Mouse (Mus musculus): ENCODE data around the gene Efcc1.

Efcc1 gene

DNA sequence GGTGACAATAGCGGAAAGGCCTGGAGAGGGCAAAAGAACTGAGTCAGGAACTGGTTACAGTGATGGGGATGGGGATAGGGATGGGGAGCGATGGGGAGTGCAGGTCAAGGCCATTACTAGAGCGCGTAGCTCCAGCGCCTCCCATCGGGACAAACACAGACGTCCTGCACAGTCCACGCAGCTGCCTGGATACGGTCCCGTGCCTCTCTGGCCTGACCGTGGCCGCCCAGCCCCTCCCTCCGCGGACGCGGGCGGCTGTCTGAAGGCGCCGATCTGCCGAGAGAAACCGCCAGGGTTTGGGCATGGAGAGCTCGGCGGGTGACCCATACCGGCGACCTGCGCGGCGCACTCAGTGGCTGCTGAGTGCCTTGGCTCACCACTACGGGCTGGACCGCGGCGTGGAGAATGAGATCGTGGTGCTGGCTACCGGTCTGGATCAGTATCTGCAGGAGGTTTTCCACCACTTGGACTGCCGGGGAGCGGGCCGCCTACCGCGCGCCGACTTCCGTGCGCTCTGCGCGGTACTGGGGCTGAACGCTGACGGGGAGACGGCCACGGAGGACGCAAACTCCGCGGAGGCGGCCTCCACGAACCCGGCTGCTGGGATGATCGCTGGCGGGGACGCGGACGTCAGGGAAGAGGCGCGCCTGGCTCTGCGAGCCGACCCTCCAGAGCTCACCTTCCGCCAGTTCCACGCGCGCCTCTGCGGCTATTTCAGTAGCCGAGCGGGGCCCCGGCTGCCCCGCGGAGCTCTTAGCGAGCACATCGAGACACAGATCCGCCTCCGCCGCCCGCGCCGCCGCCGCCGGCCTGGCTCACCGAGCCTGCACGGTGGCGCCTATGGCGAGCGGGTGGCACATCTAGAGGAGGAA is at the start of gene Efcc1:
Efcc1 (plus strand) TSS at position 279 of the 872 bp plus-strand sequence.
- DNase-seq = no peak

DNA sequence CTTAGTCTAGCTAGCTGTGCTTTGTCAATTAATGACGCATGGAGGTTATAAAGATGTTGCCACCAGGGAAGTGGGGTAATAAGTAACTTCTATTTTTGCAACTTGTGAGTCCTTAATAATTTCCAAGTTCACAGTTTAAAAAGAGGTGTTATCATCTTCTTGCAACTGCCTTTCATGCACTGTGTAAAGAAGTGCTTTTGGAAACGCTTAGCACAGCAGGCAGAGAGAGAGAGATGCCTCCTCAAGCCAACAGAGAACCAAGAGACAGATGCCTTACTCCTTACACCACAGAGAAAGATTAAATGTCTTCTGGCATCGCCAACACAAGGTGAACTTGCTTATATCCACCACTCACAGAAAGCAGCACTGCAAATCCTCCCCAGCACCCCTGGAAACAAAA is 34.7 kb upstream of the Efcc1 start:
- DNase-seq = no peak

DNA sequence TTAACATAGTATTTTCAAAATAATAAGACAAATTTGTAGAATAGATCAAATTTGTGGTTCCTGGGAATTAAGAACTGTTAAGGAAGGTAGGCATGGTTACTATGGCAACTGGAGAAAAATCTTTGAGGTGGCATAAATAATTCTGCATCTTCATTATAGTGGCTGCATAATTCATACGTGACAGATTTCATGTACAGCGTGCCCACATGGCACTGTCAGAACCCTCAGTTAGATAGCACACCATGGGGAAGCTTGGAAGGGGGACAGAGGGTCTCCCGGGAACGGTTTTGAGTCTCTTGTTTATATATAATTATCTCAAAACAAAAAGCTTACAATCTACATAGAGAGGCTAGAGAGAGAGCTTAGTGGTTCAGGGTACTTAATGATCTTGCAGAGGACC is 34.1 kb upstream of the Efcc1 start:
- no peak for DNase-seq

DNA sequence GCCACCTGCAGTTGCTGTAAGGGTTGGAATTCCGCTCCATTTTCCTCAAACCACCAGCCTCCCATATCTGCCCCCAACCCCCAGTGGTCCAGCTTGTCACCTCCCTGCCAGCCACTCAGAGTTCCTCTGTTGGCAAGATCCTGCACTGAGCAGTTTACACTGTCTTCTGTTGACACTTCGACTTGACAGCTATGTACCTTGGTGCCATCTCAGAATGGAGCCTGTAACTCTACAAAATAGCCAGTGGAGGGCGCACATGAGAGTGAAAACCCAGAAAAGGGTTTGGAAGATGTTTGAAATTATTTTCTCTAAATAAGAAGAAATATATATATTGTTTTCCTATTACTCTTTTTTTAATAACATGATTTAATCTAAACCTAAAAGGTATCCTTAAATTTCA is 24.4 kb upstream of the Efcc1 start:
- no peak for DNase-seq

DNA sequence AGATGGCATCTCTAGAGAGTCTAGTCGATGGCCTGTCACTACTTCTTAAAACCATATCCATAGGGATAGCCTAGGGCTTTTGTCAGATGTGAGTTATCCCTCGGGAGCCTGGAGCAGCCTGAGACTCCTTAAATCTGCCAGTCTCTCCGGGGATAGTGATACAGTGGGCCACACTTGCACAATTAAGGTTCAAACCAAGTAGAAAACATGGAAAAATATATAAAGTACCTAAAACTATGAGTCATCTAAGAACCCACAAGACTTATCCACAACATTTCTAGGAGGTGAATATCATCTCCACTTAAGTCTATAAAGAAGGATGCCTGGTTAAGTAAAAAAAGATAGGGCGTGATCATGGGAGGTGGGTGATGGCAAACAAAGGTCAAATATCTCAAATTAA is 18.4 kb upstream of the Efcc1 start:
- DNase-seq = no peak

DNA sequence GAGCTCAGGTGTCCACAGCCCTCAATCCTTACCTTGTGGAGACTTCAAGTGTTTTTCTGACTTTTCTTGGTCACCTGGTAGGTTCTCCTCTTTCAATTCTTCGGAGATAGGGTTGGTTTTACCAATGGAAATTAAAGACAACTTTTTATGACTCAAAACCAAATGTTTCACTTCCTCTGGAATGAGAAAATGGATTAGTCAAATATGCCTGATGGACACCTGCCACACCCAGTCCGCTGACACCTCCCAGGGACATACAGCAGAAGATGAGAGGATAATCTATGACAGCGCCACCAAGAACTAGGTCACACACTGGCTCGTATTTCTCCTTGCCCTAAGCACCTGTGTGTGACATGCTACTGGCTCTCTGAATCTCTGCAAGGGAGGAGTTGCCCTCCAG is 16.6 kb upstream of the Efcc1 start:
- DNase-seq = no peak

DNA sequence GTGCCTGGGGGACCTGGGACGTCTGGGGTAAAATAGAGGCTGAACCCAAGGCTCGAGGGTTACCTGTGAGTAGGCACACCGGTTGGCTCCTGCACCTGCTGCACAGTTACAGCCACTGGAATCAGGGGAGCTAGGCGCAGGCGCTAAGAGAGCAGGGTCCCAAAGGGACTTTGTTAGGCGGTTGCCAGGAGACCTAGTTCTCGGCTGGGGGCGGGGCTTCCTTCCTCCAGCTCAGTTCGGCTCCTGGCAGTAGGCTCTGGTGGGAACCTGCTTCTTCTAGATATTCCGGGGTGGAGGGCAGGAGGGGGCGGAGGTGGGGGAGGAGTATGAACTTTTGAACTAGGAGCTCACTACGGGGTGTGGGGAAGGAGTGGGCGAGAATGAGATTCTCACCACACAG is 8.0 kb upstream of the Efcc1 start:
- DNase-seq = no peak

DNA sequence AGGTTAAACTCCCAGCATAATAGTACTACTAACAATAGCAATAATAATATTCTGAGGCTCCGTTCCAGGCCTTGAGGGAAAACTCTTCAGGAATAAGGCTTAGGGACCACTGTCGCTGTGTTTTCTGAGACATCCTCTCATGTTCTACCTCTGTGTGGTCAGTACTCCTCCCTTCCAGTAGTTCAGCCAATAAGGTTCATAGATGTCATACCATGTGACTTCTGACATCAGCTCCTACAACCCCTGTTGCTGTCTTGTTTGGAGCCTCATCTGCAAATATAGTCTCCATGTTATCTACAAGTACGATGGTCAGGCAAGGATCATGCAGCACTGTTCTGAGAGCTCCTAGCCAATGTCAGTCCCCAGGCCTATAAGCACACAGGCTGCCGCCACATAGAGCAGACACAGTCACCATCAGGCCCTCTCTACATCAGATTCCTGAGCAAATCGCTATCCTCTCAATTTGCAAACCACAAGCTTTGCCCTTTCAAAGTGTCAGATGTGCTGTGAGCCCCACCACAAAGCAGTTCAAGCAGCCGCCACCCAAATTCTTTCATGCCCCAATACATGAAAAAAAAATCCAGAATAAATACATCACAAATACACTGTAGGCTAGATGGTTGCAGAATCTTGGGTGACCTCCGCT is 5.3 kb upstream of the Efcc1 start:
- no peak for DNase-seq

DNA sequence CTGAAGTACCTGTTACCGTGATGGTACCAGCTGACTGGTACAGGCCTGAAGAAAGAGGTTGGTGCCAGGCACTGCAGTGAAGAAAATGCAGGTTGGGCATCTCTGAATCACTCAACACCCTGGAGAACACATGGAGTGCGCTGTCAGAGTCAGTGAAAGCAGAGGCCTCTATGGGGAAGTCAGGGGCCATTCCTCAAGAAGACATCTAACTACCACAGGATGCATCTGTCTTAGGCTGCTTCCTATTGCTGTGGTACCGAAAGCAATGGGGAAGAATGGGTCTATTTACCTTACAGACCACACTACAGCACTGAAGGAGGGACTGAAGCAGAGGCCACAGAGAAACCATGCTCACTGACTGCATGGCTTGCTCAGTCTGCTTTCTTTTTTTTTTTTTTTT is 2.6 kb upstream of the Efcc1 start:
- no peak for DNase-seq

DNA sequence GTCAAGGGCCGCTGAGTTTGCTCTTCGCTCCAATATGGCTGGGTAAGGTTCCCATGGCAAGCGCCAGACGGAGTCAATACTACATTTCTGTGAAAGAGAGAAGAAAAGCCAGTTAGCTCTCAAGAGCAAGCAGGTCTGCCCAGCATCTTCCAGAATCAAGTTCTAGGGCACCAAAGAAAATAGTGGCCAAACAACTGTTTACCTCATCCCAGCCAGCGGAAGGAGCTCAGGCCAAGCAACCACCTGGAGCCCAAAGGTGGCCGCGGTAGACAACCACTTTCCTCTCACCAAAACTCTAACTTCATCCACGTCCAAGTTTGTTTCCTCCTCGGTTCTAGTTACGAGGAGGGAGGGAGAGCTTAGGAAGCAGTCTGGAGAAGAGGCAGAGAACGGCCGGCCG is 528 bp upstream of the Efcc1 start:
- DNase-seq = no peak

DNA sequence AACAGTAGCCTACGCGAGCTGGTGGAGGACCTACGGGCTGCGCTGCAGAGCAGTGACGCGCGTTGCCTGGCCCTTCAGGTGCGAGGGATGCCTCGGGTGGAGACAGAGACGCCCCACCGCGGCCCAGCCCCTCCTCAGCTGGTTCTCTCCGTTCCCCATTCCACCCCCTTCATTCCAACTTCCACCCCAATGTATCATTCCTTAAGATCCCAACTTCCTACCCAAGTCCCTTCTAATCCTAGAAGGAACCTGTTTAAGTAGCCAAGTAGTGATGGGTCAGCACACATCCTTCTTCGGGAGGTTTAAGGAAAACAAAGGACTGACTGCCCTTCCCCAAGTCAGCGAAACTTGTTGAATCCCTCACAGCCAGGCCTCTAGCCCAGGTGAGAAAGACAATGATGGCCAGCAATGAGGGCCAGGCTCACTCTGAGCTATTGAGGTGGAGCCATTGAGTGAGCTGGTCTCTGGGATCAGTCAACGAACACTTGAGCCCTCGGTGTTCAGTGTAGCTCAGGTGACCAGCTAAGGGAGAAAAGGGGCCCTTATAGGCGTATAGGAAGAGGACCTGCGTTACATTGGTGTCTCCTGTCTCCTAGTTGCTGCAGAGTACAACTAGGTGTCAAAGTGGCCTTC is 910 bp downstream of the Efcc1 start:
- no peak for DNase-seq

DNA sequence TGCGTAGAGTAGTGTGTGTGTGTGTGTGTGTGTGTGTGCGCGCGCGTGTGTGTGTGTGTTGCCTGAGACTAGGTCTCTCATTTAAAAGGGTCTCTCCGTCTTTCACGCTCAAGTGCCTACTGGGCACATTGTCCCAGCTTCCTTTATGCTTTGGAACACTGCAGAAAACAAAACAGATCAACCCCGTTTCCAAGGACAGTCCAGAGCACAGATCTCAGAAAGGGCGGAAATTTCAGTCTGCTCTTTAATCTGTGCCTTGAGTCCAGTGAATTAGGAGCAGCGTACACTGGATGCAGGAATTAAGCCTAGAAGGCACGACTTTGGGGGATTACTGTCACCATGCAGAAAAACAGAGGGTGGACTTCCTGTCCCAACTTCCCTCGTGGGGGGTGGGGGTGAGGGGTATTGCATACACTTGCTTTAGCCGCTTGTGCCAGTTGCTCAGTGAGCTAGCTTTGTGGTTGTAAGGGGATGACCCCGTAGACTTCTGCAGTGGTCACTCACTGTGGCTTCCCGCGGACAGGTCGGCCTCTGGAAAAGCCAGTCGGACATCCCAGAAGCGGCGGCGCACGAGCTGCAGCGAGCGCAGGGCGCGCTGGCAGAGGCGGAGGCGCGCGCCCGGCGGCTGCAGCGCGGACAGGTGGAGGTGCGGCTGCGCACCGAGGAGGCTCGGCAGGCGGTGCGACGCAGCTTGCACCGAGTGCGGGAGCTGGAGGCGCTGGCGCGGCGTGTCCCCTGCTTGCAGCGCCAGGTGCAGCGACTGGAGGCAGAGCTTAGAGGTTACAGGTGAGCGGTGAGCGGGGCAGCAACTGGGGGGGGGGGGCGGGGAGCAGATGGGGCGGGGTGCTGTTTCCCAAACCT is 1.7 kb downstream of the Efcc1 start:
- DNase-seq = no peak

DNA sequence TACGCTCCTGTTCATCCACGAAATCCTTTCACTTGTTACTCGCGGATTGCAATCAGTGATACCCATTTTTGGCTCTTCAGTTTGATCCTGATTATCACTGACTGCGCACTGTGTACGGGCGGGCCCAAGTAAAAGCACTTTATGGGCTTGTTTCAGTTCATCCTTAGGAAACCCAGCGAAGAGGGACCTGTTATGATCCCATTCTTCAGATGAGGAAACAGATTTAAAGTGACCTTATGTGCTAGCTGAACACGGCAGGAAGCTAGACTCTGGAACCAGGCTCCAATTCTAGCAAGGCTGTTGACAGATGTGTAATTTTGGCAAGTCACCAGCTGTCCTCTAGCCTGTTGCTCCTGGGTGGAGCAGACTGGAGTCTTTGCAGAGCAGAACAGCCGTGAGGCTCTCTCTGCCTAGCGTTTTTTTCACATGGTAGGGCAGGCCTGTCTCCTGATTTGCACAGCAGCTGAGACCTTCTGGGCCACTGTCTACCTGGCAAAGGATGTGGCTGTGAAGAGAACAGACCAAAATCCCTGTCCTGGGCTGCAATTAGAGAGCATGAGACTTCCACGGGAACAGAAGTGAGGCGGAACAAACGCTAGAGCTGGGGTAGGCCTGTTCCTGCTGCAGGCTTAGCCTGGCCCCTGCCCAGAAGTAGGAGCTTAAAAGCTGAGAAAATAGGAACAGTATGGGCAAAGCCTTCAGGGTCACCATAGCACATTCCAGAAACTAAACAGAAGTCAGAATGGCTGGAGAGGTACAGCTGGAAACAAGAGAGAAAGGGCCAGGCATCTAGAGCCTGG is 2.7 kb downstream of the Efcc1 start:
- no peak for DNase-seq

DNA sequence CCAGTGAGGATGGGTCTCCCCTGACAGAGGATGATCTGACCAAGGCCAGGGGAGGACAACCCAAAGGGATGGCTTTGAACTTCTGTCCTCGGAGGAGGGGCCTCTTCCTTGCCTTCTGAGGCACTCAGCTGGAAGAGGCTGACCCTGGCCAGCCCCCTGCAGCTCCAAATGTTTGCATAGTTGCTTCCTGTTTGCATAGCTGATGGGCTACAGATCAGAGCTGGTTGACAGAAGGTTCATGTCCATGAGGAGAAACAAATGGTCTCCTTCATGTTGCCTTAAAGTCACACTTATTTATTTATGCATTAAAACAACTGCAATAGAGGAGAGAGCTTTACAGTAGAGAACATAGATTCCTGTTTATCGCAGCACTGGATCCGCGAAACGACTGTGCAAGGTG is 3.5 kb downstream of the Efcc1 start:
- no peak for DNase-seq

DNA sequence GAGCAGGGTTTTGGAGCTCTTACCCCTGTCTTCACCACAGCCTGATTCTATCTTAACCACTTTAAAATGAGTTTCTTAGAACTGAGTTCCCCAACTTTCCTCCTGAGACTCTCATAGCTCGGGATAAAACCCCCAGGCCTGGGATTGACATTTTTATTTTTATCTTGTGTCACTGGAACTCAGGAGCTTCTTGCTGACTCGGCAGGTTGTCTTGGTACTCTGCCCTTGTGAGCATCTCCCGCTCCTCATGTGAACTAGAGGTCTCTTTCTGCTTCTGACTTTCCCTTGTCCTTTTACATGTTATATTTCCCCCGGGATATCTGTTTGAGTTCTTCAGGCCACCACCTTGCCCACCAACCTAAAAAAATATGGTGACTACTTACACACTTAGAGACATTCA is 6.3 kb downstream of the Efcc1 start:
- no peak for DNase-seq

DNA sequence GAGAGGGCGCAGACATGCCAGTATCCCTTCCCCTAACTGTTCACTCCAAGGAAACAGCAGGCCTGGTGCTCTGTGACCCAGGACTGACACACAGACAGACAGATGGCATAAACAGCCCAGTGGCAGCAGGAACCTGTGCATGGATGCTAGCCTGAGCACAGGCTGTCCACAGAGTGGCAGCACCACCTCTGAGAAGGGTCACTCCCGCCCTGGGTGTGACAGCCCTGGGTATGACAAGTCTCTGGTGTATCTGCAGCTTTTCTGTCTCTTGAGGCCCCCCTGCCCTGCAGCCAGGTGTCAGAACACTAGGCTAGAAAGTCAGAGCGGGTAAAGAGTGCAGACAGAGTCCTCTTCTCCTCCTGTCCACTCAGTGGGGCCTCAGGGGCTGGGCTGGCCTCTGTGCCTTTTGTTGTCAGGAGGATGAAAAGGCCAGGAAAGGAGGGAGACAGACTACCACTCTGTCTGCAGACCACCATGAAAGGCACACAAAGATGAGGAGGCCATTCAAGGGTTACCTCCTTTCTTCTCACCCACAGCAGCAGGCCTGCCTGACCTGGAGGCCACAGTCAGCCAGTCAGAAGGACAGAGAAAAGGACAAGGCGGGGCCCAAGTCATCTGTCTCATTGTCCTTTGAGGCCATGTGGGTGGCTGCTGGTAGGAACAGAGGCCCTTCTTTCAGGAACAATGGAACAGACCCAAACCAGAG is 7.4 kb downstream of the Efcc1 start:
- DNase-seq = no peak

DNA sequence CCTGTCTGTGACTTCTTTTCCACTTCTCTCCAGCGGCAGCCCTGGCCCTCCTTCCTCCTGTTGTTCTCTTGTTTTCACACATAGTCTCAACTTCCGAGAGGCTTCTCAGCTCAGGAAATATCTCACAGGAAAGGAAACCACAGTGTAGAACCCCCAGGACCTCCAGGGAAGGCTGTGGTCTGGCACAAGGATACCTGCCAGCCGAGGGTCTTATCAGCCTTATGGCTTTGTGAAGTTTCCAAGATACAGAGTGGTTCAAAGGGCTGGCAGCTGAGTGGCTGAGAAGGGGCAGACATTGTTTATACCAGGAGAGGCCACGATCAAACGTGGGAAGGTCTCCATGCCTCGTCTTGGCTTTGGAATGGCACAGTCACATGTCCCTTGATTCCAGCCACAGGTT is 9.2 kb downstream of the Efcc1 start:
- no peak for DNase-seq

DNA sequence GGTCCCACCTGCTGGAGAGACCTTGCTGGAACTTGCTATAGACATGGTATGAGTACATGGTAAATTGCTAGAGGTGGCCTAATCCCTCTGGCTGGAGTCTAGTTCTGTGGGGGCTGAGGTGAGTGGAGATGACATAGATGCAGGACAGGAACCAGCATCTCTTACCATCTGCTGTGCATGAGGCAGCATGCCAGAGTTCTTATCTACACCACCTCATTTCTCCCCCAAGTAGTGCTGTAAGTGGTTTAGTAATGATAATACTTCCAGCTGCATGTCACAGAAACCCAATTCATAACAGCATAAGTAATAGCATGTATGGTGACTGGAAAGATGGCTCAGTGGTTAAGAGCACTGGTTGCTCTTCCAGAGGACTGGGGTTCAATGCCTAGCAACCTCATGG is 9.8 kb downstream of the Efcc1 start:
- no peak for DNase-seq

DNA sequence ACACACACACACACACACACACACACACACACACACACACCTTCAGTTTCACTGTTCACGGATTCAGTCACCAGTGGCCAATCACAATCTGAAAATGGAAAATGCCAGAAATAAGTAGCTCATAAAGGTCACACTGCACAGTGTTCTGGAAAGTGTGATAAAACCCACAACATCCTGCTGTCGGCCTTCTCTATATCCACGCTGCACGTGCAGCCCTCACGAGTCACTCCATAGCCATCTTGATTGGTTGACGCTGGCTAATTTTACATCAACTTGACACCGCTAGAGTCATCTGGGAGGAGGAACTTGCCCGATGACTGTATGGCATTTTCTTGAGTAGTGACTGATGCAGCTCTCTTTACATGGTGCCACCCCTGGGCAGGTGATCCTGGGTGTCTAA is 11.3 kb downstream of the Efcc1 start:
- DNase-seq = no peak

DNA sequence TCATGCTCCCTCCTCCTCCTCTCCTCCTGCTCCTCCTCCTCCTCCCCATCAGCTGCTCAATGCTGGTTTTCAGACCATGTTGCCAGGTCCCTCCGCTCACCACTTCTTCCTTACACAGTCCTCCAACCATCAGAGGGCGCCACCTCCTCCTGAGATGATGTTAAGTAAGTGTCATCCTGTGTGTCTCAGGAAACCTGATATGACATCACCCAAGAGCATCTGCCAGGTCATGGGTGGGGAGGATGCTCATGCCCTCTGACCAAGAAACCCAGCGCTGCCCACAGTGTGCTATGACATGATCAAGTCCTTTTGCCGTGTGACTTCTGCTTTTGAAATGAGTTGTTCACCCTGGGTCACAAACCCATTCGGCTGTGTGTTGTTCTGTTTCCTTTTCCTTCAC is 12.1 kb downstream of the Efcc1 start:
- DNase-seq = no peak

DNA sequence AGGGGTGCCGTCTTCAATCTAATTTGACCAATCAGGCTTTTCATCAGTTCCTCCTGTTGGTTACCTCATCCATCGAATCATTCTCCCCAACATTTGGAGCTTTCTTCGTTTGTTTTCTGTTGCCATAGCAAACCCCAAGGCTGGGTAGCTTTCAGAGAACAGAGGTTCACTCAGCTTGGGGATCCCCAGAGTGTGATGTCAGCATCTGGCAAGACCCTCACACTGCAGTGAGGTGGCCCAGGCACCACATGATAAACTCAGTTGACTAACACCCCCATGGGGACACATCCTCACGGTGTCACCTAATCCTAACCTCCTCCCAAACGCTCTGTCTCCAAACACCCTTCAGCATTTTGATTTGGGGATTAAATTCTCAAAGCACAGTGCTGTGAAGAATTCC is 12.6 kb downstream of the Efcc1 start:
- DNase-seq = no peak

DNA sequence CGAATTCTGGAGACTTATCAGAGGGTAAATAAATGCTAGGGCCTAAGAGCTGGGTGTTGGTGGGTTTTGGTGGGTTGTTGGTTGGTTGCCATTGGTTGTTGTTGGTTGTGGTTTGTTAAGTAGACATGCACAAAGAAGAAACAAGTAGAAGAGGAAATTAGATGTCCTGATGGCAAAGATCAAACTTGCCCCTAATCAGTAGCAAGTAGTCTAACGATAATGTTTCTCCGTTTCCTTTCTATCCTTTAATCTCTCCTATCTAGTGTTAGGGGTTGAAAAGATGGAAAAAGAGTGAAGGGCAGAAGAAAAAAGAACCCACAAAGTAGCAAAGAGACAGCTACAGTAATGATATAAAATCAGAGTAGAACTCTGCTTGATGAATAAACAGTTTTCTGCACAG is 14.0 kb downstream of the Efcc1 start:
- no peak for DNase-seq

Measured in cerebellum, adult 11 months (tissue).